Mouse (Mus musculus): ENCODE data around the gene Mboat1.

GRCm38 (mm10) chr13:30259912-30260560 is 123.7 kb downstream of the Mboat1 start:
- TF ChIP-seq CTCF (IDR thresholded peaks at IDR 0.05; ENCODE audit: borderline replicate concordance, extremely low read depth, insufficient read depth, insufficient read length) (peak; percentile 90), POLR2A (IDR thresholded peaks at IDR 0.05; ENCODE audit: borderline replicate concordance, extremely low read depth, insufficient read depth, insufficient read length, poor library complexity, severe bottlenecking) (no peak)
